ENCODE assay signal across 23 mouse cellular contexts in genomic region chr6:142747165-142747564, GRCm38 (mm10). TPM values are rescaled to one million over a fixed set of nuclear protein-coding genes. Genes with fewer than 3 reads are reported as not detected.
A peak's percentile ranks its signal among the peaks of the same experiment; 100 is the strongest.
DNase-seq lines count a peak whose midpoint lies in the region; ATAC-seq and TF ChIP-seq lines count a peak whose summit lies in the region.
"Had no signal": no experiment of that assay in that cellular context is flagged by ENCODE, and none has a peak within 500 bp of the region (broad histone marks: within the 10 kb centered on the region; RNA-seq: fewer than 3 reads in every experiment).

No protein-coding gene starts in this region.

- no peak for ATAC-seq in intestine, embryonic 14.5 days (replicated peaks; ENCODE audit: low FRiP score, low TSS enrichment, low read depth)
- ATAC-seq in intestine, postnatal 0 days, result no peak
- peak; percentile 91 for ATAC-seq in granulocyte monocyte progenitor cell, adult 5-6 weeks (replicated peaks; ENCODE audit: poor library complexity, severe bottlenecking)
- peak; percentile 24; the same call in 1 of the 2 replicates for ATAC-seq in monocyte, adult 5-6 weeks (replicated peaks; ENCODE audit: insufficient number of reproducible peaks, low FRiP score, low TSS enrichment, poor library complexity, severe bottlenecking)
- ATAC-seq: activated CD4-positive, CD25-positive, alpha-beta regulatory T cell, adult 4 months; forebrain, embryonic 14.5 days; midbrain, embryonic 16.5 days; Patski had no signal

- H3K36me3 ChIP-seq in intestine, embryonic 14.5 days (ENCODE audit: control insufficient read depth, insufficient read depth, low read length), result no peaks in the 10 kb centered on the region
- no peaks in the 10 kb centered on the region for H3K36me3 ChIP-seq in intestine, postnatal 0 days (ENCODE audit: control insufficient read depth, insufficient read depth)
- H3K36me3 ChIP-seq: liver, embryonic 13.5 days had no signal

- H3K4me3 ChIP-seq in intestine, embryonic 14.5 days (ENCODE audit: low read depth, low read length), result no peak overlapping the region
- H3K4me3 ChIP-seq in intestine, postnatal 0 days (ENCODE audit: low read depth, low read length), result no peak overlapping the region
- H3K4me3 ChIP-seq: liver, embryonic 13.5 days had no signal

- no peak for DNase-seq in intestine, embryonic 14.5 days (ENCODE audit: low spot score)
- peak; percentile 80 for DNase-seq in 416B (ENCODE audit: low read depth)
- DNase-seq in cerebellum, postnatal 36 days, result no peak
- no peak for DNase-seq in embryo, embryonic 11 days
- DNase-seq in frontal cortex, postnatal 14 days (ENCODE audit: low spot score in 2 of 2), result no peak
- DNase-seq: adrenal gland, postnatal 14 days; B cell, adult 2 months; cerebellum, adult 8-10 months; kidney, postnatal 10 days; left cerebral cortex, postnatal 4 days; liver, embryonic 13.5 days; thymus, postnatal 36 days had no signal

- no peaks in the 10 kb centered on the region for H3K9me3 ChIP-seq in intestine, embryonic 14.5 days (ENCODE audit: control insufficient read depth, low read length)
- H3K9me3 ChIP-seq in intestine, postnatal 0 days (ENCODE audit: control insufficient read depth), result no peaks in the 10 kb centered on the region

- WGBS in intestine, embryonic 14.5 days, result 43% methylated on average over 2 of the region's 2 CpGs
- 55% methylated on average over 2 of the region's 2 CpGs for WGBS in intestine, postnatal 0 days

- peak overlapping the region; percentile 22 for H3K4me2 ChIP-seq in intestine, embryonic 14.5 days (ENCODE audit: low read length)
- H3K4me2 ChIP-seq in intestine, postnatal 0 days (replicated peaks; ENCODE audit: low read depth), result no peak overlapping the region
- H3K4me2 ChIP-seq: liver, embryonic 13.5 days had no signal

- peak overlapping the region; percentile 89 for H3K27ac ChIP-seq in intestine, embryonic 14.5 days (ENCODE audit: low read depth)
- H3K27ac ChIP-seq in intestine, postnatal 0 days (ENCODE audit: low read depth, low read length), result no peak overlapping the region

- no peaks in the 10 kb centered on the region for H3K27me3 ChIP-seq in intestine, embryonic 14.5 days (replicated peaks; ENCODE audit: control insufficient read depth, insufficient read depth, low read length)
- no peaks in the 10 kb centered on the region for H3K27me3 ChIP-seq in intestine, postnatal 0 days (replicated peaks; ENCODE audit: control insufficient read depth, insufficient read depth, low read length)
- H3K27me3 ChIP-seq: liver, embryonic 13.5 days had no signal

- H3K9ac ChIP-seq in intestine, embryonic 14.5 days (ENCODE audit: low read length), result no peak overlapping the region
- H3K9ac ChIP-seq in intestine, postnatal 0 days (ENCODE audit: low read depth, low read length), result no peak overlapping the region
- H3K9ac ChIP-seq: liver, embryonic 13.5 days had no signal

- no peak for TF ChIP-seq CTCF in intestine, postnatal 0 days (IDR thresholded peaks at IDR 0.05; ENCODE audit: low read depth)

- H3K4me1 ChIP-seq in intestine, embryonic 14.5 days (replicated peaks; ENCODE audit: control insufficient read depth, insufficient read depth, low read length), result peaks cover 11% of the 10 kb centered on the region; the same call in 1 of the 2 replicates
- no peaks in the 10 kb centered on the region; the same call in 1 of the 2 replicates for H3K4me1 ChIP-seq in intestine, postnatal 0 days (replicated peaks; ENCODE audit: control insufficient read depth, insufficient read depth, low read length)

RNA-seq across cellular contexts. Expression of gene Cmas, which starts 9.3 kb away (rescaled TPM):
- polyA plus RNA-seq in intestine, embryonic 14.5 days (2014; fragmentation: Nextera tagmentation; extraction: Ambion mirVana), result 109 and 112 TPM in 2 replicates
- polyA plus RNA-seq in intestine, postnatal 0 days (2015; fragmentation: Nextera tagmentation; extraction: Ambion mirVana), result 130 and 131 TPM in 2 replicates
- 61.7 and 65.1 TPM in 2 replicates for total RNA-seq in granulocyte monocyte progenitor cell, adult 5-6 weeks (2014; fragmentation: Nextera tagmentation)
- total RNA-seq in granulocyte monocyte progenitor cell, adult 5-6 weeks (2017), result 68.3 and 87.5 TPM in 2 replicates
- 92.6 to 119 TPM (median 117 TPM) in 3 replicates for total RNA-seq in monocyte, adult 5-6 weeks (2017)

RNA-seq across cellular contexts. Expression of gene Abcc9, which starts 45.0 kb away (rescaled TPM):
- polyA plus RNA-seq in intestine, embryonic 14.5 days (2014; fragmentation: Nextera tagmentation; extraction: Ambion mirVana), result 18.2 and 18.7 TPM in 2 replicates
- polyA plus RNA-seq in intestine, postnatal 0 days (2015; fragmentation: Nextera tagmentation; extraction: Ambion mirVana), result 5.0 and 5.1 TPM in 2 replicates
- total RNA-seq in granulocyte monocyte progenitor cell, adult 5-6 weeks (2014; fragmentation: Nextera tagmentation), result not detected in 2 replicates
- total RNA-seq in granulocyte monocyte progenitor cell, adult 5-6 weeks (2017), result not detected in 2 replicates
- 0.11 TPM in 1 of 3 replicates, not detected in the others for total RNA-seq in monocyte, adult 5-6 weeks (2017)
- total RNA-seq: megakaryocyte-erythroid progenitor cell, adult 5-6 weeks had no signal
- polyA plus RNA-seq: activated CD4-positive, CD25-positive, alpha-beta regulatory T cell, adult 4 months; Patski had no signal

RNA-seq across cellular contexts. Expression of gene Sult6b2, which starts 57.1 kb away (rescaled TPM):
- polyA plus RNA-seq in intestine, embryonic 14.5 days (2014; fragmentation: Nextera tagmentation; extraction: Ambion mirVana), result 0.19 and 0.28 TPM in 2 replicates
- polyA plus RNA-seq in intestine, postnatal 0 days (2015; fragmentation: Nextera tagmentation; extraction: Ambion mirVana), result 53.2 and 63.2 TPM in 2 replicates
- not detected in 2 replicates for total RNA-seq in granulocyte monocyte progenitor cell, adult 5-6 weeks (2014; fragmentation: Nextera tagmentation)
- not detected in 2 replicates for total RNA-seq in granulocyte monocyte progenitor cell, adult 5-6 weeks (2017)
- total RNA-seq in monocyte, adult 5-6 weeks (2017), result not detected in 3 replicates
- total RNA-seq: adrenal gland, postnatal 14 days; left cerebral cortex, adult 18-20 months; megakaryocyte-erythroid progenitor cell, adult 5-6 weeks had no signal
- polyA plus RNA-seq: activated CD4-positive, CD25-positive, alpha-beta regulatory T cell, adult 4 months; gonadal fat pad, adult 2 months; hindbrain, embryonic 11.5 days; liver, embryonic 13.5 days had no signal

Comparison
In these comparisons a context has a peak if more than half of its experiments do, and no peak if none do; other contexts are left out.
1. ATAC-seq: peak in granulocyte monocyte progenitor cell, adult 5-6 weeks (single experiment) and monocyte, adult 5-6 weeks (single experiment); none in intestine, embryonic 14.5 days (single experiment) and intestine, postnatal 0 days (single experiment).